Mouse (Mus musculus) cerebellum, adult 2 months (tissue): ENCODE results near the gene Tmem106c.

Experiments used
- CTCF ChIP-seq: fragments of 200-500 bp; IDR thresholded peaks from 2 replicates; pipeline ENCODE4 v1.5.1; 2011; ENCODE audit warnings: low read depth, mild to moderate bottlenecking, control low read depth, low read length, moderate library complexity, borderline replicate concordance; ENCODE audit not compliant: insufficient read depth
- POLR2A ChIP-seq: fragments of 200-500 bp; IDR thresholded peaks from 2 replicates; pipeline ENCODE4 v1.6.1; 2011; ENCODE audit warnings: low read length, control low read depth, borderline replicate concordance; ENCODE audit not compliant: insufficient read depth

DNA sequence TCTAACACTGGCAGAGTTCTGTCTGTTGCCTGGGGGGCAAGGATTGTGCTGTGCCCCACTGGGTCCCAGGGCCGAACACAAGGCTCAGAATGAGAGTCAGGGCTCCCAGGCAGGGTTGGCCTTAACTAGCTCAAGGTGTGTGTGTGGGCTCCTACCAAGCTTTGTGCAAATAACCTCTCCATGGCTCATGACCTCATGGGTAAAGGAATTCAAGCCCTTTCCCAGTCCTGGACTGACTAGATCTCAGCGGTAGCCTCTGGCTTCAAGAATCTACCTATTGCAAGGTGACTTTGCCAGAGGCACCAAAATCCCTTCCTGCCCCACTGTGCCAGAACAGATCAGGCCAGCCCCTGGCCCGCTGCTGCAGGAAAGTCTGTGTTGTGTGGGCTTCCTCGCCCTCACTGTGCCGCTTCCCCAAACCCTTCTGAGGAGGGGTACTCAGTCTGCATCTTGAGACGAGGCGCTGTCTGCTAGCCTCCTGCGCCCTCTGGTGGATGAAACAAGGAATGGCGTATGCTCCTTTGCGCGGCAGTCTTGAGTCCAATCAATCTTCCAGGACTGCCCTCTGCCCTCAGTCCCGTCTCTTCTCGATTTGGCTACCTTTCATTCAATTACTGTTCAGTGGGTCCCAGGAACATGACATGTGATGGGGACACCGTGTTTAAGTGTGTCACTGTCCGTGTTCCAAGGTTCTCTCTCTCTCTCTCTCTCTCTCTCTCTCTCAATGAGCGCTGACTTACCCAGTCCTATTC lies 11.7 kb upstream of the Tmem106c start:
- no peak for TF ChIP-seq POLR2A
- TF ChIP-seq CTCF = peak; percentile 96
